Mouse (Mus musculus): ENCODE results near the gene Tmed1. TPM values are rescaled to one million over a fixed set of nuclear protein-coding genes. Genes with fewer than 3 reads are reported as not detected.

Tmed1 gene
- polyA plus RNA-seq (2017; shearing (Covaris generic)) = 1 to 10 TPM; 6.2 to 8.7 TPM

DNA sequence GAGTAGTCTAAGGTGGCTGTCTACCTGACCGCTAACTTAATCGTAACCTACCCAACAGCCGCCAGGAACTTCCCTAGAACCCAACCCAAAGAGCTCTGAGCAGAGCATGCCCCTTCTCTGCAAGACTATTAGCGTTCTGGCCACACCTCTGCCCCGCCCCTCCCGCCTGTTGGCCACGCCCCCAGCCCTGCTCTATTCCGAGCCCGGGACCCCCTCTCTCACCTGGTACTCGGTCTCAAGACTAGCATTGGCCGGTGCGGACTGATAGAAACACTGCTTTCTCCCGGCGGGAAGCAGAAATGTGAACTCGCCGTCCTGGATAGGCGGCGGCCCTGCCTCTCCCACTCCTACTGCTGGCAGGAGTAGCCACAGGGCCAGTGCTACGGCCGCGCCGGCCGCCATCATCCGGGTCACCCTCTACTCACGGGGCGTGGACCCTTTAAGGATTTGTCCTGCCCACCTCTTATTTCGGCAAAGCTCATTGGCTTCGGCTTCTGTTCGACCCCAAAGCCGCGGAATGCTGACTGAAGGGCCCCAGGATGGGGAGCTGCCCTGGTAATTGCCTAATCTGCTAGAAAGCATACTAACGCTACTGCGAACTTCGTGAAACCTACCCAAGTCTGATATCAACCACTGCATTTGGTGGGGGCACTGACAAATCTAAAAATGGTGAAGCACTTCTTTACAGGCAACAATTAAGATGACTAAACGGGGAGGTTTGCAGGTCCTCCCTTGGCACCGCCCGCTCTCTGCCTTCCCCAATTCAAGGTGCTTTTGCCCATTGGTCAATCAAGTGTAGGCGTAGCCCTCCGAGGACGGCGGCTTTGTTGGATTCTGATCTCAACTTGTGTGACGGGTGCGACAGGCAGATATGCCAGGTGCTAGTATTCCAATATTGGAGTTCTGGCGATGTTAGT, at the start of gene Tmed1:
Tmed1 (minus strand) TSS at position 481 of the 917 bp plus-strand sequence.

DNA sequence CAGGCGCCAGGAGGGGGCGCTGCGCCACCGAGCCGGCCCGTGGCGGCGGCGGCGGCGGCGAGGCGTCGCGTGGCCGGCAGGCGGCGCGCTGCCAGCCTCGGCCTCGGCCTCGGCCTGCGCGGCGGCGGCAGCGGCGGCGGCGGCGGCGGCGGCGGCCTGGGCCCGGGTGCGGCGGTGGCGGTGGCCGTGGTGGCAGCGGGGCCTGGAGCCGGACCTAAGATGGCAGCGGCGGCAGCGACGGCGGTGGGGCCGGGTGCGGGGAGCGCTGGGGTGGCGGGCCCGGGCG, 36.7 kb upstream of the Tmed1 start, which contains the start of gene Carm1:
Carm1 (plus strand) TSS at position 106 of the 286 bp plus-strand sequence.

DNA sequence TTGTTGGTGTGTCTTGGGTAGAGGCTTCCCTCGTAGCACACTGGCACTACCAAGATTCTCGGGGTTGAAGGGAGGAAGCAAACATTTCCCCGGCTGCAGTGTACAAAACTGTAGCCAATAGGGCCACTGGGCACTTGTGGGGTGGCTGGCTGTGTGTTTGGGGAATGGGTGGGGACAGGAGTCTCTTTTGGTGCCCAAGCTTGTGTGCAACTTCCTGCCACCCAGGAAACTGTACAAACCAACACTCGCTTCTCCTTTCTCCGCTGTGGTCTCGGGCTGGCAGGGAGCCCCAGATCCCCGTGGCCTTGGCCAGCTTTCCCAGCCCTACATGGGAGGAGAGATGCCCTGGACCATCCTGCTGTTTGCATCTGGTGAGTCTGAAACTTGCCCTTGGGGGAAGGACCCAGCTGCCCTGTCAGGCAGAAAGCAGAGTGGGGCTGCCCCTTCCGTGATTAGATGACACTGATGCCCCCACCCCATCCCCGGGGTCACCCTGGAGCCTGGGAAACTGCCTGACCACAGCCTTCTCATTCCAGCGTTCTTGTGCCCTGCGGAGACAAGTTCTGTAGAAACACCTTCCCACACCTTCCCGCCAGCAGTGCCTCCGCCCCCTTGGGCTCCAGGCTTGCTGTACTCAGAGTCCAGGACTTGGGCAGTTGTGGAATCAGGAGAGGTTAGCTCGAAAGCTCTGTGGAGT, 16.0 kb upstream of the Tmed1 start, which contains the start of gene AB124611:
AB124611 (plus strand) TSS at position 240 of the 697 bp plus-strand sequence.

Other genes with a start within 250 kb of the Tmed1 start
- 10 to 100 TPM; 57.7 to 70.7 TPM for gene Atg4d, start 245.0 kb downstream of the Tmed1 start, polyA plus RNA-seq (2017; shearing (Covaris generic))
- 10 to 100 TPM; 26.5 to 29.8 TPM for gene Kri1, start 222.3 kb downstream of the Tmed1 start, polyA plus RNA-seq (2017; shearing (Covaris generic))
- gene Cdkn2d, start 218.8 kb downstream of the Tmed1 start, polyA plus RNA-seq (2017; shearing (Covaris generic)) = 100 to 1,000 TPM in 1 of 2 experiments, 10 to 100 TPM in 1; 93.1 to 135 TPM
- gene Ap1m2, start 197.9 kb downstream of the Tmed1 start, polyA plus RNA-seq (2017; shearing (Covaris generic)) = 1 to 10 TPM; 2.3 to 3.0 TPM
- gene Slc44a2, start 189.6 kb downstream of the Tmed1 start, polyA plus RNA-seq (2017; shearing (Covaris generic)) = 100 to 1,000 TPM; 391 to 483 TPM
- 10 to 100 TPM; 50.0 to 61.5 TPM for gene Ilf3, start 142.4 kb downstream of the Tmed1 start, polyA plus RNA-seq (2017; shearing (Covaris generic))
- gene Qtrt1, start 98.4 kb downstream of the Tmed1 start, polyA plus RNA-seq (2017; shearing (Covaris generic)) = 10 to 100 TPM; 29.5 to 32.0 TPM
- 100 to 1,000 TPM; 196 to 272 TPM for gene Dnm2, start 85.3 kb downstream of the Tmed1 start, polyA plus RNA-seq (2017; shearing (Covaris generic))
- gene AB124611, start 15.9 kb upstream of the Tmed1 start, polyA plus RNA-seq (2017; shearing (Covaris generic)) = 10 to 100 TPM; 31.3 to 48.0 TPM
- 10 to 100 TPM; 47.1 to 59.5 TPM for gene Carm1, start 36.6 kb upstream of the Tmed1 start, polyA plus RNA-seq (2017; shearing (Covaris generic))
- gene Timm29, start 82.5 kb upstream of the Tmed1 start, polyA plus RNA-seq (2017; shearing (Covaris generic)) = 10 to 100 TPM; 35.9 to 36.3 TPM
- 10 to 100 TPM; 24.5 to 25.7 TPM for gene Yipf2, start 82.6 kb upstream of the Tmed1 start, polyA plus RNA-seq (2017; shearing (Covaris generic))
- gene Smarca4, start 105.9 kb upstream of the Tmed1 start, polyA plus RNA-seq (2017; shearing (Covaris generic)) = 10 to 100 TPM; 60.5 to 61.5 TPM
- gene Ldlr, start 213.2 kb upstream of the Tmed1 start, polyA plus RNA-seq (2017; shearing (Covaris generic)) = 10 to 100 TPM; 20.3 to 29.5 TPM